Mouse (Mus musculus) erythroblast, embryonic 14.5 days (primary cell): Measurements from ENCODE around the gene Gipc2. TPM values are rescaled to one million over a fixed set of nuclear protein-coding genes. Genes with fewer than 3 reads are reported as not detected.

Experiments used
- H3K27me3 ChIP-seq: 2 replicates; pipeline ENCODE4 v1.6.1; 2012; ENCODE audit warnings: inconsistent platforms; ENCODE audit not compliant: control insufficient read depth
- H3K36me3 ChIP-seq: 2 replicates; pipeline ENCODE4 v1.6.1; 2012; ENCODE audit warnings: mild to moderate bottlenecking, inconsistent platforms; ENCODE audit not compliant: control insufficient read depth
- H3K4me1 ChIP-seq: 2 replicates; pipeline ENCODE4 v1.6.1; 2012; ENCODE audit warnings: inconsistent platforms; ENCODE audit not compliant: control insufficient read depth
- H3K4me3 ChIP-seq: replicated peaks from 2 replicates; pipeline ENCODE3; 2012; ENCODE audit warnings: moderate library complexity, mild to moderate bottlenecking, inconsistent platforms
- H3K9me3 ChIP-seq: 2 replicates; pipeline ENCODE4 v1.6.1; 2012; ENCODE audit warnings: low read length, inconsistent platforms, mixed read lengths; ENCODE audit not compliant: control insufficient read depth
- GATA1 ChIP-seq: IDR thresholded peaks from 2 replicates; pipeline ENCODE4 v1.6.1; 2012; ENCODE audit warnings: low read length, inconsistent platforms, mixed read lengths
- TAL1 ChIP-seq: IDR thresholded peaks from 3 replicates; pipeline ENCODE4 v1.6.1; 2012; ENCODE audit warnings: low read length, inconsistent platforms, mixed read lengths
- polyA plus RNA-seq: library from polyadenylated mRNA; stranded (reverse); fragments of >175 nt; gene quantifications from 2 replicates; pipeline ENCODE4 v1.2.3, GENCODE M21; 2012

Gipc2 gene
- polyA plus RNA-seq, 1 experiment: not detected

DNA sequence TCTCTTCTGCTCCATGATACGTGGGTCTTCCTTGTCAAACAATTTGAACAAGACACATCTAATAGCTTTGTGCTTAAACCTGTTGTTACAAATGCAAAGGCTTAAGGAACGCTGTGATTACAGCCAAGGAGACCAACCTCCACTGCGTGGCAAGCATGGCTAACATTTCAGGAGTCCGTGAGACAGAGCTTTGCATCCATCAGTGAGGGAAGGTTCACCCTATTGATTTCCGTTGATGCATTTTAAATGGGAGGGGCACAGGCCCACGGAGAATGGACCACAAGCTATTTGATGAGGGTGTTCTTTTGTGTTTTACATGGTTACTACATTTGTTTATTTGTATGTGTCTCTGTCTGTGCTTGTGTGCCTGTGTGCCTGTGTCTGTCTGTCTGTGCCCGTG is 37.4 kb downstream of the Gipc2 start:
- no peaks in the 10 kb centered on the region; the same call in 1 of the 2 replicates for H3K36me3 ChIP-seq
- TF ChIP-seq GATA1: no peak
- TF ChIP-seq TAL1: no peak
- H3K4me1 ChIP-seq: peaks cover 21% of the 10 kb centered on the region
- no peak overlapping the region for H3K4me3 ChIP-seq
- peaks cover 34% of the 10 kb centered on the region for H3K27me3 ChIP-seq
- peaks cover 10% of the 10 kb centered on the region for H3K9me3 ChIP-seq

DNA sequence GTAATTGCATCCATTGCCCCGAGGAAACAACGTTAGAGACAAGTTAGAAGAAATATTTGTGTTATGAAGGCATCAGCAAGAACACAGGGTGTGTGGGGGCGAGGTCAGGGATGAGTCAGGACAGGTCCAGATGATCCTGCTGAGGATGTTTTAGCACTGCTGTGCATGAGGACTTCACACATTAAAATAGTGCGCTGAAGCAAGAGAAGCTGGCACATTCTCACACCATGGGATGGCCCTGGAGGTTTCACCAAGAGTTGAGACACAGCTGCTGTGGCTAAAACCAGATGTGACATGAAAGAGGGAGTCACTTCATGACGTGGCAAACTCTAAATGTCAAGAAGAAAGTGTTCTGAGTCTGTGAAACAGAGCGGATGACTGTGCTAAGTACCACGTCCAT is 38.9 kb downstream of the Gipc2 start:
- H3K4me1 ChIP-seq: peaks cover 35% of the 10 kb centered on the region
- H3K27me3 ChIP-seq: peaks cover 32% of the 10 kb centered on the region
- H3K4me3 ChIP-seq: no peak overlapping the region
- H3K9me3 ChIP-seq: peaks cover 10% of the 10 kb centered on the region
- H3K36me3 ChIP-seq: no peaks in the 10 kb centered on the region; the same call in 1 of the 2 replicates
- TF ChIP-seq TAL1 (no peak), GATA1 (no peak)

DNA sequence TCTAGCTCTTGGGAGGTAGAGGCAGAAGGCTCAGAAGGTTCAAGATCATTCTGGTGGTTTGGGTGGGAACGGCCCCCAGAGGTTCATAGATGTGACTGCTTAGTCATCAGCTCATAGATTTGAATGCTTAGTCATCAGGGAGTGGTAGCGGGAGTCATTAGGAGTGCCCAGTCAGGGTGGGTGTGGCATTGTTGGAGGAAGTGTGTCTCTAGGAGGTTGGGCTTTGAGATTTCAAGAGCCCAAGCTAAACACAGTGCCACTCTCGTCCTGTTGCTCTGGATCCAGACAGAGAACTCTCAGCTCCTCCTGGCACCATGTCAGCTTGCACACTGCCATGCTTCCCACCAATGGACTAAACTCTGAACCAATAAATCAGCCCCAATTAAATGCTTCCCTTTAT is 43.3 kb downstream of the Gipc2 start:
- peaks cover 11% of the 10 kb centered on the region for H3K27me3 ChIP-seq
- no peaks in the 10 kb centered on the region; the same call in 1 of the 2 replicates for H3K36me3 ChIP-seq
- peaks cover 7% of the 10 kb centered on the region for H3K9me3 ChIP-seq
- TF ChIP-seq TAL1 (no peak), GATA1 (no peak)
- H3K4me1 ChIP-seq: peaks cover 68% of the 10 kb centered on the region
- peak overlapping the region; percentile 34 for H3K4me3 ChIP-seq

DNA sequence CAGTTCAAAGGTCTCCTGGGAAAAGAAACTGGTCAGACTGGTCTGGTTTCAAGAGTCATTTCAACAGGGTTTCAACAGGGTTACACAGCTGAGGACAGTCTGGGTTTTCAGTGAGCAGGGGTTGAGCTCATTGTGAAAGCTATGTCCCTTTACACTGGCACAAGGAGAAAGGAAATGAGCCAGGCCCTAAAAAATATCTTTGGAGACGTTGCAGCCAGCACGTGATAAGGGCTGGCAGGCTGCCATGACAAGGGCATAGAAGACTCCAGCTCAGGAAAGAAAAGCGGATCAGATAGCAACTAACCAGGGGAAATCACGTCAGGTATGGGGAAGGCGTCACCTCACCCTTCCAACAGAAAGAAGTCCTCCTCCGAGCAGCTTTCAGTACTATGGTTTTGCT is 43.9 kb downstream of the Gipc2 start:
- peaks cover 7% of the 10 kb centered on the region for H3K9me3 ChIP-seq
- peaks cover 70% of the 10 kb centered on the region for H3K4me1 ChIP-seq
- H3K27me3 ChIP-seq: peaks cover 11% of the 10 kb centered on the region
- no peaks in the 10 kb centered on the region; the same call in 1 of the 2 replicates for H3K36me3 ChIP-seq
- TF ChIP-seq GATA1: peak; percentile 69
- no peak for TF ChIP-seq TAL1
- peak overlapping the region; percentile 34 for H3K4me3 ChIP-seq

DNA sequence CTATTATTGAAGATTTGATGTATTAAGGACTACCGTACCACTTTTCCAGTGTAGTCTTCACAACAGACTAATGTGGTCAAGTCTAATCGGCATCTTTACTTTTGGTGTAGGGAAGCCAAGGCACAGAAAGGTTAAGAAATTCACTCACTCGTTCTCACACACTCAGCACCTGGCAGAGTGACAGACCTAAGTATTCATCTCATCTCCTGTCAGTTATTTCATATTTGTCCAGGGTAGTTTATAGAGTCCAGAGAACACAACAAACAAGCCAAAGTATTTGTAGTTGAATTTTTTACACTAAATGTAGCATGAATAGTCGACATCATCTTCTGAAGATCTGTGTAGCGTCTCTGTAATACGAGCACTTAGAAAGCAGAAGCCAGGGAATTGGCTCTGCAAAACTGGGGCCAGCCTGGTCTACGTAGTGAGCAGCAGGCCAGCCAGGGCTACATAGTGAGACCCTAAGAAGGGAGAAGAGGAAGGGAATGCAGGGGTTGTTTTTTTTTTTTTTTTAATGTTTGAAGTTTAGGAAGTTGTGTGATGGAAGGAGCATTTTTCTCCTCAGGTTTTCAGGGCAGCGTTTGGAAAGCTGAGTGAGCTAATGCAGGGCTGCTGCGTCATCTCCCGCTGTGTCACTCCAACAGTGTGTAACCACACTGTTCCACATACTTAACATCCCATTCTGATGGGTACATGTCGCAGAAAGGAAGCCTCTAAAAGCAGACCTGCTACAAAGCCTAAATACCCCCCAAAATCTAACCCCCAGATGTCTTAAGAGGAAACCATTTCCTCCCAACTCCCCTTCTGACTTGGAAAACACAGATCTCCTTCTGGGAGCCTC is 44.6 kb downstream of the Gipc2 start:
- Histone ChIP-seq H3K27me3 (peaks cover 8% of the 10 kb centered on the region), H3K4me3 (no peak overlapping the region), H3K36me3 (no peaks in the 10 kb centered on the region), H3K9me3 (peaks cover 3% of the 10 kb centered on the region), H3K4me1 (peaks cover 71% of the 10 kb centered on the region)
- TF ChIP-seq GATA1 (no peak), TAL1 (no peak)

DNA sequence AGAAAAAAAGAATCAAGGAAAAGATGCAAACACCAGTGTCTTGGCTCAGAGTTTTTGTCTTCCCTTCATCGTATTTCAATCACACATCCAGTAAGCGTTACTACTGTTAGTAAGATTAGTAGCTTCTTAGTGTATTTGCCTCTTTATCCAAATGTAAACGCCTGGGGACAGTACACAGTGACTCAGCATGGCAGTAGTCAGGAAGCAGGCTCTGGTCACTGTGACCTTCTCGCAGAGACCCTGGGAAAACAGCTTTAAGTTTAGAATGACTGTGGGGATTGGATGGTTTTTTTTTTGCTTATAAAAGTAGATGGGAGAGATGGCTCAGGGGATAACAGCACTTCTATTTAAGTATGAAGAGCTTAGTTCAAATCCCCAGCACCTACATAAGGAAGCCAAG is 46.0 kb downstream of the Gipc2 start:
- Histone ChIP-seq H3K4me3 (no peak overlapping the region), H3K4me1 (peaks cover 83% of the 10 kb centered on the region), H3K36me3 (no peaks in the 10 kb centered on the region), H3K9me3 (no peaks in the 10 kb centered on the region), H3K27me3 (peaks cover 5% of the 10 kb centered on the region)
- TF ChIP-seq GATA1 (no peak), TAL1 (no peak)

DNA sequence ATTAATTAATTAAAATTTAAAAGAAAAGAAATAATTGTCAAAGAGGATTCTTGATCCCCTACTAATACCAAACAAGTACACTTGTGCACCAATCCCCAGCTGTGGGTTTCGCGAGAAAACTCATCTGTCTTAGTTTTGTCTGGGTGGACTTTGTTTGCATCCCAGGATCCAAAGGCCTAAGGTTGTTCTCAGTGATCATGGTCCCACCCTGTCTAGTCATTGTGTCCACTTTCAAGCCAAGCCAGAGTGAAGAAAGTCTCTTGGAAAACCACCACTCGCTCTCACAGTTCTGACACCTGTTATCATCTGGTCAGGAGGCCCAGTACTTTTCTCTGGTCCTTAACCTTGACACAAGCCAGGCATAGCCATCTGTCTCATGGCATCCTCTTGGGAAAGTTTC is 48.1 kb downstream of the Gipc2 start:
- TF ChIP-seq TAL1: no peak
- TF ChIP-seq GATA1: no peak
- peaks cover 85% of the 10 kb centered on the region for H3K4me1 ChIP-seq
- H3K27me3 ChIP-seq: no peaks in the 10 kb centered on the region; the same call in 1 of the 2 replicates
- H3K36me3 ChIP-seq: no peaks in the 10 kb centered on the region
- no peaks in the 10 kb centered on the region for H3K9me3 ChIP-seq
- no peak overlapping the region for H3K4me3 ChIP-seq

DNA sequence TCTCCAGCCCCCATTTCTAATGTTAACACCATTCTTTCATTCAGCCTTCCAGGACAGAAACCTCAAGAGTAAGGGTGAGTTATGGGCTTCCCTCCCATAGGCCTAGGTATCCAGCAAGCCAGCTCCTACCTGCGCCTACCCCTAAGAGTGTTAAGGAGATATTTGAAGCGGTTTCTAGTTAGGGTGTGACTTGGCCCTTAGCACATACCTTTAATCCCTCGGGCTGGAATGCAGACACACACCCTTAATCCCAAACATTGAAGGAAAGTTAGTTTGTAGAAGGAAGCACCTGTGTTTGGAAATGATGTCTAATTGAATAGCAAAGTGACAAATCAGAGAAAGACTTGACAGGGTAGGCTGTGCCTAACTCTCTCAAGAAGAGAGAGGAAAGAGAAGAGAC is 49.9 kb downstream of the Gipc2 start:
- Histone ChIP-seq H3K36me3 (no peaks in the 10 kb centered on the region), H3K27me3 (no peaks in the 10 kb centered on the region; the same call in none of the 2 replicates), H3K4me1 (peaks cover 80% of the 10 kb centered on the region), H3K4me3 (no peak overlapping the region), H3K9me3 (no peaks in the 10 kb centered on the region)
- TF ChIP-seq GATA1 (no peak), TAL1 (no peak)

DNA sequence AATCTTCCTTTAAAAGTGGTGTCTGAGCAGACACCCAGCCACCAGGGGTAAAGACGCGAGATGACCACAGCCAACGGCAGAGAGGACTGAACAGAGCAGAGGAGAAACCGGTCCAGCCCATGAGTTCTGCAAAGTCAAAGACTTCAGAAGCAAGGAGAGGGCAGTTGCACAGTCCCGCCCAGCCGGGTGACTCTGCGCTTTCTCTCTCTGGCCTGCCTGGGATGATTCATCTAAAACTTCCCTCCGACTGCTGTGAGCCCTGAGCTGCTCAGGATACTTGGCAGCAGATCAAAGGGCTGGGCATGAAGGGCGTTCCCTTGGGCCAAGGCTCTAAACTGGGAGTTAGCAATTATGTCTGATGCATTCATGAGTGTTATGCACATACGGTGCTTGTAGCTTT is 51.2 kb downstream of the Gipc2 start:
- Histone ChIP-seq H3K36me3 (no peaks in the 10 kb centered on the region), H3K4me1 (peaks cover 72% of the 10 kb centered on the region), H3K27me3 (peaks cover 13% of the 10 kb centered on the region), H3K4me3 (peak overlapping the region; percentile 46), H3K9me3 (no peaks in the 10 kb centered on the region)
- no peak for TF ChIP-seq GATA1
- no peak for TF ChIP-seq TAL1

DNA sequence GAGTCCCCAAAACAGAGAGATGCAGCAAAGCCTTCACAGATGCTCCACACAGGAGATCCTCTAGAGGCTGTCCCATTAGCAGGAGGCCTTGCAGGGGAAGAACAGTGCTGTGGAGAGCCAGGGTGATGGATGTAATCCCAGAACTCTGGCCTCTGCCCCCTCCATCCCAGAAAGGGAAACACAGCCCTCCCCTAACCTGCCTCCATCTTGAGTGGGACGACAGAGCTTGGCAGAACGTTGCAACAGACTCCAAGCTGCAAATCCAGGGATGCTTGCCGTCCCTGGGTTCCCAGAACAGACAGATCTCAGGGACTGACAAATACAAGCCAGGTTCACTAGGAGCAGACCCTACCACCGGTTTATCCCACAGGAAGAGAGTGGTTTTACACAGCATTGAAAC is 51.8 kb downstream of the Gipc2 start:
- Histone ChIP-seq H3K27me3 (peaks cover 18% of the 10 kb centered on the region), H3K4me1 (peaks cover 68% of the 10 kb centered on the region), H3K4me3 (peak overlapping the region; percentile 46), H3K36me3 (no peaks in the 10 kb centered on the region), H3K9me3 (no peaks in the 10 kb centered on the region)
- TF ChIP-seq GATA1: no peak
- TF ChIP-seq TAL1: no peak
